Mouse (Mus musculus) forebrain, embryonic 11.5 days (tissue): ENCODE measurements around the gene Nexmif. TPM values are rescaled to one million over a fixed set of nuclear protein-coding genes. Genes with fewer than 3 reads are reported as not detected.
A peak's percentile ranks its signal among the peaks of the same experiment; 100 is the strongest.
"Not testable (repeated sequence)": the region's sequence is repeated elsewhere in the genome, so short reads cannot be mapped to it uniquely, and the experiment has no call there.

Experiments used
- ATAC-seq: fragments of 200-750 bp; cut with Nextera tagmentation; replicated peaks from 2 replicates; pipeline ENCODE4 v1.8.0; 2017; ENCODE audit warnings: moderate TSS enrichment; ENCODE audit not compliant: low FRiP score
- DNase-seq: peaks from one replicate; pipeline ENCODE4 v3.0.0-alpha.2; 2017; ENCODE audit warnings: low spot score
- H3K27ac ChIP-seq: fragments of 300-500 bp; sonication (generic); 2 replicates; pipeline ENCODE4 v1.5.1; 2014; ENCODE audit warnings: low read depth, low read length
- H3K27me3 ChIP-seq: fragments of 300-500 bp; sonication (generic); 2 replicates; pipeline ENCODE4 v1.6.1; 2014; ENCODE audit warnings: mild to moderate bottlenecking, low read length, mixed read lengths; ENCODE audit not compliant: control insufficient read depth, insufficient read depth
- H3K36me3 ChIP-seq: fragments of 300-500 bp; sonication (generic); 2 replicates; pipeline ENCODE4 v1.6.1; 2014; ENCODE audit warnings: mild to moderate bottlenecking, low read length, moderate library complexity, mixed read lengths; ENCODE audit not compliant: control insufficient read depth, insufficient read depth
- H3K4me1 ChIP-seq: fragments of 300-500 bp; sonication (generic); replicated peaks from 2 replicates; pipeline ENCODE4 v1.6.1; 2014; ENCODE audit warnings: low read length, mixed read lengths; ENCODE audit not compliant: control insufficient read depth, insufficient read depth
- H3K4me2 ChIP-seq: fragments of 300-500 bp; sonication (generic); 2 replicates; pipeline ENCODE4 v1.6.1; 2014; ENCODE audit warnings: low read depth, mild to moderate bottlenecking, low read length, moderate library complexity, mixed read lengths; ENCODE audit not compliant: severe bottlenecking
- H3K4me3 ChIP-seq: fragments of 300-500 bp; sonication (generic); 2 replicates; pipeline ENCODE4 v1.5.1; 2014; ENCODE audit warnings: low read depth, low read length
- H3K9ac ChIP-seq: fragments of 300-500 bp; sonication (generic); 2 replicates; pipeline ENCODE4 v1.6.1; 2014; ENCODE audit warnings: low read length
- H3K9me3 ChIP-seq: fragments of 300-500 bp; sonication (generic); 2 replicates; pipeline ENCODE4 v1.6.1; 2016; ENCODE audit warnings: low read length, mixed read lengths; ENCODE audit not compliant: control insufficient read depth
- WGBS: fragments of 180-500 bp; shearing (Covaris S2); extraction: QIAGEN DNeasy Blood & Tissue Kit; methylation state at CpG from one replicate; pipeline ENCODE4 v1.1.7; 2014; 5-methylcytosine and 5-hydroxymethylcytosine counted together
- microRNA counts: library from miRNA; unstranded; fragments of <30 nt; microRNA quantifications from one replicate; lab custom pipeline; 2015
- microRNA-seq: library from miRNA; unstranded; fragments of <30 nt; microRNA quantifications from one replicate; pipeline ENCODE4, GENCODE M21; 2016; ENCODE audit not compliant: insufficient number of aligned reads
- polyA plus RNA-seq: library from polyadenylated mRNA; unstranded; fragments of >200 nt; fragmentation: Nextera tagmentation; extraction: Ambion mirVana; gene quantifications from 2 replicates; pipeline ENCODE4 v1.2.1, GENCODE M21; 2014

Nexmif gene
- polyA plus RNA-seq, 1 experiment from 2014 or later, result 1.3 TPM

DNA sequence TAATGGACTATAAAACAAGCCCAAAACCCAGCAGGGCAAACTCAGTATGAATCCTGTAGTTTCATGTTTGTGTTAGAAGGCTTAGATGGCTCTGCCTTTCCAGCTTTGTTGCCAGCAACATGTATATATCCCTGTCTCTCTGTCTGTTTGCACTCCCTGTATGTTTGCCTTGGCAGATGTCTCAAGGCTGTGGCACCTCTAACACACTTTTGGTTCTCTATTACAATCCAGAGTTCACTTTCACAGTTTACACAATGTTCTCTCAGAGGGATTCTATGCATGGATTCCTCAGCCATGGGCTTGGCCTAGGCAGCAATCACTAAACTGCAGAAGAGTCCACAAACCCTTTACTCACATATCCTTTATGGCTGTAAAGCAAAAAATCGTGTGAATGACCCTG is 50.9 kb downstream of the Nexmif start:
- Histone ChIP-seq H3K9ac (no peak overlapping the region), H3K4me1 (no peaks in the 10 kb centered on the region), H3K4me2 (no peak overlapping the region), H3K4me3 (no peak overlapping the region), H3K36me3 (no peaks in the 10 kb centered on the region), H3K27ac (no peak overlapping the region), H3K9me3 (no peaks in the 10 kb centered on the region), H3K27me3 (no peaks in the 10 kb centered on the region; the same call in 1 of the 2 replicates)
- ATAC-seq (no peak), DNase-seq (no peak)
- 48% methylated on average over 1 of the region's 1 CpGs for WGBS

DNA sequence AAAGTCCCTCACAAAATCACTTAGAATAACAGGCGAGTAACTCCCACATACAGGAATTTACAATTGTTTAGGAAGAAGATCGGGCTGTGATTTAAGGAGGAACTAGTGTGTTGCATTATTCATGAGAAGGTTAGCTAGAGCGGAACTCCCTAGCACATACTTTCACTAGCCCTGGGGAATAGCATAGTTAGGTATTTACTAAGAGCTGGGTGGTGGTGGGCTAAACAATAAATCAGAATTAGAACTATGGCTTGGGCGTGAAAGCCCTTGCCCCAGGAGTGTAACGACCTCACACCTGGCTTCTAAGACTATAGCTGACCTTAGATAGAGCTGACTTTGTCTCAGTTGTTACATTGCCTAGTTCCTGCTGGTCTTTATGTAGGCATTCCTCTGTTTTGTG is 85.7 kb downstream of the Nexmif start:
- not testable (repeated sequence) for ATAC-seq, H3K9me3 ChIP-seq, H3K9ac ChIP-seq, H3K4me3 ChIP-seq, H3K27me3 ChIP-seq, H3K4me2 ChIP-seq, H3K4me1 ChIP-seq, DNase-seq, H3K27ac ChIP-seq, H3K36me3 ChIP-seq
- 77% methylated on average over 5 of the region's 5 CpGs for WGBS

DNA sequence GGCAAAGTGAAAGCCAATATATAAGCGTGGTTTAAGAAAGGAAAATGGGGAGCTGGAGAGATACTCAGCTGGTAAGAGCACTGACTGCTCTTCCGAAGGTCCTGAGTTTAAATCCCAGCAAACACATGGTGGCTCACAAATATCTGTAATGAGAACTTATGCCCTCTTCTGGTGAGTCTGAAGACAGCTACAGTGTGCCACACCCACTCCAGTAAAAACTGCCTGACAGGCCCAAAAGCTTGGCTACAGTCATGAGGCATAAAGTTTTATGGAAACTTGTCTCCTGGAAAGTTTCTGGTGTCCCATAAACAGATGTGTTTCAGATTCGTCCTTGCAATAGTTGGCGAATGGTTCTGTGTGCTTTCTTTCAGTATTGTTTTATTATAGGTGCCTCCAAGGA is 86.4 kb downstream of the Nexmif start:
- Histone ChIP-seq H3K4me3 (no peak overlapping the region), H3K27ac (no peak overlapping the region), H3K9me3 (no peaks in the 10 kb centered on the region), H3K4me2 (no peak overlapping the region), H3K36me3 (no peaks in the 10 kb centered on the region), H3K4me1 (no peaks in the 10 kb centered on the region), H3K9ac (no peak overlapping the region), H3K27me3 (0 out of 2 replicates have a peak, but pooled peaks cover 2% of the 10 kb centered on the region)
- ATAC-seq (no peak), DNase-seq (no peak)
- WGBS, result 67% methylated on average over 4 of the region's 4 CpGs

DNA sequence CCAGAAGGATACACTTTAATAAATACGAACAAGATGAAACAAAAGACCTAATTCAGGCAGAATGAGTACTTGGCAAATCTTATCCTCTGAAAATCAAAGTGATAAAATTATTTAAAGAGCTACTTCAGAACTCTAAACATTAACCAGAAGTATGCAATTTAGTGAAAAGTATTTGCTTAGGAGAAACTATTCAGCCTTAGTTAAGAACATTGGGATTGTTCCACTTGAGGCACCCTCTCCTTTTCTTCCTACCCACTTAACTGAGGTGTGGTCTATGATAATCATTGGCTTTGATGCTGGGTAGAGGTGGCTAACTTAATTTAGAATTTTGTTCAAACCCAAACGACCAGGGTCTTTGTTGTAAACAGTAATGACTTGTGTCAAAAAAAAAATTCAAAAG is 146.1 kb downstream of the Nexmif start:
- Histone ChIP-seq H3K27me3 (peaks cover 2% of the 10 kb centered on the region; the same call in 1 of the 2 replicates), H3K9ac (no peak overlapping the region), H3K36me3 (no peaks in the 10 kb centered on the region), H3K4me3 (no peak overlapping the region), H3K4me1 (no peaks in the 10 kb centered on the region), H3K9me3 (no peaks in the 10 kb centered on the region), H3K27ac (no peak overlapping the region), H3K4me2 (no peak overlapping the region)
- no peak for DNase-seq
- WGBS, result 62% methylated on average over 2 of the region's 2 CpGs
- ATAC-seq, result no peak

DNA sequence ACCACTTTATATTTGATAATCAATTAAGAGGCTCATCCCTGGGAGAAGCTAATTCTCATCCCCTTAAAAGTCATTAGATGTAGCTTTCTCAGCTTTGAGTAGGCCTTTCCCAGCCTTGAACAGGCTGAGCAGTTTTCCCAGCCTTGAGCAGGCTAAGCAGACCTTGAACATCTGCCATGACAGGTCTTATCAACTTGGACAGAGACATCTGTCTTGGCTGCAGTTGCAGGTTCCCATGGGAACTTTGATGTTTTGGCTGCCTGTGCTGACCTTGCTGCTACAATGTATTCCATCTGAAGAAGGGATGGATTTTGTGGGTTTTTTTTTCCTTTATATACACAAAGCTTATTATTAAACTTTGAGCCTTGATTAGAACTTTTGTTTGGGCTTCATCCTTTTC is 160.7 kb downstream of the Nexmif start:
- no peak overlapping the region for H3K27ac ChIP-seq
- ATAC-seq, result no peak
- no peak overlapping the region for H3K4me3 ChIP-seq
- H3K27me3 ChIP-seq, result peaks cover 9% of the 10 kb centered on the region
- no peak overlapping the region for H3K4me2 ChIP-seq
- DNase-seq, result no peak
- H3K9me3 ChIP-seq, result no peaks in the 10 kb centered on the region
- no peaks in the 10 kb centered on the region for H3K36me3 ChIP-seq
- H3K9ac ChIP-seq, result no peak overlapping the region
- no peaks in the 10 kb centered on the region for H3K4me1 ChIP-seq

DNA sequence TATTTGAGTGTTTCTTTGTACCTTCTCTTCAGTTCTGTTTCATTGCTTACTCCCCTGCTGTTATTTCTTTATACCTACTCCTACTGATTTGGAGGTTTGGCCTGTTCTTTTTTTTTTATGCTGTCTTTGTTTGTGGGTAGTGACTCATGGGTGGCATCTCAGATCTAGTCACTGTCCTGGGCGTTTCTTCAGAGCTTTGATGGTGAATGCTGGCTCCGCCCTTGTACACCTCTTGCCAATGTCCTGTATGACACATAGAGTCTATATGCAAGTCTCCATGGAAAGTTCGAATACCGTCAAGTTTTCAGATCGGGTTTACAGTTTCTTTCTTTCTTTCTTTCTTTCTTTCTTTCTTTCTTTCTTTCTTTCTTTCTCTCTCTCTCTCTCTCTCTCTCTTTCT is 167.1 kb downstream of the Nexmif start:
- H3K4me3 ChIP-seq, result no peak overlapping the region
- H3K27ac ChIP-seq, result no peak overlapping the region
- DNase-seq (no peak), ATAC-seq (no peak)
- H3K27me3 ChIP-seq, result peaks cover 3% of the 10 kb centered on the region
- no peak overlapping the region for H3K4me2 ChIP-seq
- 77% methylated on average over 5 of the region's 5 CpGs for WGBS
- H3K9me3 ChIP-seq, result no peaks in the 10 kb centered on the region
- no peaks in the 10 kb centered on the region for H3K4me1 ChIP-seq
- H3K36me3 ChIP-seq, result no peaks in the 10 kb centered on the region
- H3K9ac ChIP-seq, result no peak overlapping the region

DNA sequence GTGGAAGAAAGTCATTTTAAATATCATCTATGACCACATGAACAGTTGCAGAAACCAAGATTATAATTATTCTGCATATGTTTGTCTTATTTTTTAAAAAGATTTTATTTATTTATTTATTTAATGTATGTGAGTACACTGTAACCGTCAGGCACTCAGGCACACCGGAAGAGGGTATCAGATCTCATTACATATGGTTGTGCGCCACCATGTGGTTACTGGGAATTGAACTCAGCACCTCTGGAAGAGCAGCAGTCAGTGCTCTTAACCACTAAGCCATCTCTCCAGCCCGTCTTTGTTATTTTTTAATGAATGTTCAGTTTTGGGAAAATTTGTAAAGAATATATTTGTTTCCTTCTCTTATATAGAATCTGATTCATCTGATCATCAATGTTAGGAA is 168.2 kb downstream of the Nexmif start:
- WGBS, result 52% methylated on average over 4 of the region's 4 CpGs
- ATAC-seq (no peak), DNase-seq (no peak)
- no peak overlapping the region for H3K4me2 ChIP-seq
- H3K4me1 ChIP-seq, result no peaks in the 10 kb centered on the region
- no peak overlapping the region for H3K4me3 ChIP-seq
- no peak overlapping the region for H3K27ac ChIP-seq
- peaks cover 3% of the 10 kb centered on the region for H3K27me3 ChIP-seq
- no peak overlapping the region for H3K9ac ChIP-seq
- H3K9me3 ChIP-seq, result no peaks in the 10 kb centered on the region
- no peaks in the 10 kb centered on the region for H3K36me3 ChIP-seq

MicroRNAs encoded within 50 kb of the gene (microRNA counts, 519-probe panel; counts per million panel counts)
- microRNA mmu-miR-672 (lab: Ali Mortazavi, UCI), result 31.2 counts per million

Small RNA genes lying within 50 kb of the gene (microRNA-seq; reads per million reads assigned to microRNA genes)
- gene Gm24993, result not detected
- gene Mir672, result 215 reads per million, percentile 45 among the genes with 10 or more reads in this experiment

Other genes with a start within 250 kb of the Nexmif start
- gene Rlim, start 219.9 kb downstream of the Nexmif start, polyA plus RNA-seq, result 39.9 and 48.7 TPM in 2 replicates
- gene Abcb7, start 212.7 kb upstream of the Nexmif start, polyA plus RNA-seq, result 16.9 and 20.4 TPM in 2 replicates